Mouse (Mus musculus): ENCODE results near the gene Chid1. TPM values are rescaled to one million over a fixed set of nuclear protein-coding genes. Genes with fewer than 3 reads are reported as not detected.

The Chid1 gene
- total and polyA plus RNA-seq, 2 experiments from 2014 or later: 17.7 to 23.5 TPM

- Histone ChIP-seq H3K4me1 (ENCODE audit: control insufficient read depth, insufficient read depth) (peaks cover under 1% of the 10 kb centered on the region; the same call in 1 of the 2 replicates), H3K27ac (ENCODE audit: low read depth) (no peak overlapping the region), H3K9me3 (replicated peaks; ENCODE audit: control insufficient read depth, low read length) (no peaks in the 10 kb centered on the region), H3K4me3 (ENCODE audit: low read depth, low read length) (no peak overlapping the region), H3K27me3 (ENCODE audit: control insufficient read depth, insufficient read depth, low read length) (no peaks in the 10 kb centered on the region), H3K36me3 (replicated peaks; ENCODE audit: control insufficient read depth, insufficient read depth, low read length) (peaks cover 38% of the 10 kb centered on the region), H3K4me2 (ENCODE audit: low read depth, low read length) (no peak overlapping the region), H3K9ac (replicated peaks; ENCODE audit: low read depth, low read length) (no peak overlapping the region)
- TF ChIP-seq EP300 (IDR thresholded peaks at IDR 0.05; ENCODE audit: low read depth): no peak
- TF ChIP-seq CTCF (IDR thresholded peaks at IDR 0.05; ENCODE audit: low read depth): peak; percentile 95
- DNase-seq (ENCODE audit: low spot score): peak; percentile 76
- 57% methylated on average over 6 of the region's 6 CpGs for WGBS
- ATAC-seq (ENCODE audit: insufficient read depth, low read depth): peak; percentile 88
Measured at GRCm38 (mm10) chr7:141524760-141525579, 14.7 kb downstream of the Chid1 start.

DNA sequence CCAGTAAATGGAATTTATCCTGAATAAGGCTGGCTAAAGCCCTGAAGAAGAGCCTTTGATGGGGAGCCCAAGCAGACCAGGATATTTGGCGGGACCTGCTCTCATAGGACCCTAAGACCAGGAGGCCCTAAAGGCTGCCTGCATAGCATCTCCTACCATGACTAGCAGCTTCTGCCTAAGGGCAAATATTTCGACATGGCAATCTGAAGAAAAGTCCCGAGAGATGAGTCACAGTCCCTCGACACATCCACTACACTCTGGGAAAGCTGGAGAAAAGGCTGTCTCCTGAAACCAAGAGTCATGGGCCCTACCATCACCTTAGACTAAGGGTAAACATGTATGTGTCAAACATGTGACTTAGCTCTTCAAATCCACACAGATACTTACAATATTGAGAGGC, 15.4 kb downstream of the Chid1 start:
- no peak overlapping the region for H3K27ac ChIP-seq (ENCODE audit: low read depth)
- no peak for DNase-seq (ENCODE audit: low spot score)
- H3K9ac ChIP-seq (replicated peaks; ENCODE audit: low read depth, low read length): no peak overlapping the region
- no peaks in the 10 kb centered on the region for H3K9me3 ChIP-seq (replicated peaks; ENCODE audit: control insufficient read depth, low read length)
- H3K4me3 ChIP-seq (ENCODE audit: low read depth, low read length): no peak overlapping the region
- no peak for ATAC-seq (ENCODE audit: insufficient read depth, low read depth)
- TF ChIP-seq EP300 (IDR thresholded peaks at IDR 0.05; ENCODE audit: low read depth) (no peak), CTCF (IDR thresholded peaks at IDR 0.05; ENCODE audit: low read depth) (no peak)
- peaks cover 8% of the 10 kb centered on the region for H3K4me1 ChIP-seq (ENCODE audit: control insufficient read depth, insufficient read depth)
- H3K36me3 ChIP-seq (replicated peaks; ENCODE audit: control insufficient read depth, insufficient read depth, low read length): peaks cover 31% of the 10 kb centered on the region
- 88% methylated on average over 4 of the region's 4 CpGs for WGBS
- no peak overlapping the region for H3K4me2 ChIP-seq (ENCODE audit: low read depth, low read length)
- no peaks in the 10 kb centered on the region for H3K27me3 ChIP-seq (ENCODE audit: control insufficient read depth, insufficient read depth, low read length)

DNA sequence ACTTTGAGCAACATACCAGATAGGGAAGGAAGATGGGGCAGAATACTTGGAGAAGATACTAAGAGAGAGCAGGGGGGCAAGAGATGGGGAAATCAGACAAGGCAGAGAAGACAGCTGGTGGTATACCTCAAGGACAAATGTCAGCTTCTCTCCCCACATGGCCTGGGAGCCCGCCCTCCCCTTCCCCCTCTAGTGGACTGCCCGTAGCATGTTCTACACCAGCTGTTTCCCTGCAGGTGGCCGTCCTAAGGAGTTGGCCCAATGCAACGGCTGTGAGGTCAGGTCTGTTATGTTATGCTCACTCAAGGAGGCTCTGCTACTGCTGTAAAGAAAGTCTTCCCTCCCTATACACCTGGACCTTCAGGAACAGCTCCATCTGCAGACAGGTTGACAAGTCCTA, 16.6 kb downstream of the Chid1 start:
- H3K36me3 ChIP-seq (replicated peaks; ENCODE audit: control insufficient read depth, insufficient read depth, low read length): peaks cover 19% of the 10 kb centered on the region
- WGBS: 34% methylated on average over 4 of the region's 4 CpGs
- no peaks in the 10 kb centered on the region for H3K9me3 ChIP-seq (replicated peaks; ENCODE audit: control insufficient read depth, low read length)
- H3K9ac ChIP-seq (replicated peaks; ENCODE audit: low read depth, low read length): no peak overlapping the region
- TF ChIP-seq EP300 (IDR thresholded peaks at IDR 0.05; ENCODE audit: low read depth) (no peak), CTCF (IDR thresholded peaks at IDR 0.05; ENCODE audit: low read depth) (no peak; the same call in 1 of the 2 replicates)
- peaks cover 17% of the 10 kb centered on the region for H3K4me1 ChIP-seq (ENCODE audit: control insufficient read depth, insufficient read depth)
- H3K4me2 ChIP-seq (ENCODE audit: low read depth, low read length): no peak overlapping the region
- no peaks in the 10 kb centered on the region for H3K27me3 ChIP-seq (ENCODE audit: control insufficient read depth, insufficient read depth, low read length)
- DNase-seq (ENCODE audit: low spot score): no peak
- ATAC-seq (ENCODE audit: insufficient read depth, low read depth): no peak
- no peak overlapping the region for H3K27ac ChIP-seq (ENCODE audit: low read depth)
- H3K4me3 ChIP-seq (ENCODE audit: low read depth, low read length): no peak overlapping the region

DNA sequence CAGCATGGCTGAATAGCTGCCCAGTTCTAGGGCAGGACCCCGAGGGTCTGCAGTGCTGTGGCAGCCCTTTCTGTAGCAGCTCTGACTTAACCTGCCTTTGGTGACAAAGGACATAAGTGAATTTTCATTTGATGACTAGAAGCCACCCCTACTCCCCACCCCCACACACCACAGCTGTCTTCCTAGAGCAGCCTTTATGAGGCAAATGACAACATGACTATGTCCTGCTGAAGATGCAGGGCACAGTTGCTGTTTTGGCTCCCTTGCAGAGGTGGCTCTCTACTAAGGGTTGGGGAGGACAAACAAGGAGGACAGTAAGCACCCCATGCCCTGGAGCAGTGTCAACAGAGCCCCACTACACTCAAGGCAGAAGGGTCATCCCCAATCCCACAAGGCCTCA, 19.9 kb downstream of the Chid1 start:
- no peak for DNase-seq (ENCODE audit: low spot score)
- no peaks in the 10 kb centered on the region for H3K27me3 ChIP-seq (ENCODE audit: control insufficient read depth, insufficient read depth, low read length)

GRCm38 (mm10) chr7:141518926-141519325, 20.7 kb downstream of the Chid1 start:
- TF ChIP-seq CTCF (IDR thresholded peaks at IDR 0.05; ENCODE audit: low read depth) (no peak), EP300 (IDR thresholded peaks at IDR 0.05; ENCODE audit: low read depth) (peak; percentile 78)
- WGBS: 30% methylated on average over 3 of the region's 3 CpGs
- DNase-seq (ENCODE audit: low spot score) (peak; percentile 80), ATAC-seq (ENCODE audit: insufficient read depth, low read depth) (peak; percentile 92)
- Histone ChIP-seq H3K9me3 (replicated peaks; ENCODE audit: control insufficient read depth, low read length) (no peaks in the 10 kb centered on the region), H3K4me2 (ENCODE audit: low read depth, low read length) (no peak overlapping the region), H3K4me1 (ENCODE audit: control insufficient read depth, insufficient read depth) (peaks cover 17% of the 10 kb centered on the region), H3K9ac (replicated peaks; ENCODE audit: low read depth, low read length) (no peak overlapping the region), H3K4me3 (ENCODE audit: low read depth, low read length) (no peak overlapping the region), H3K27ac (ENCODE audit: low read depth) (peak overlapping the region; percentile 85), H3K36me3 (replicated peaks; ENCODE audit: control insufficient read depth, insufficient read depth, low read length) (0 out of 2 replicates have a peak, but pooled peaks cover 4% of the 10 kb centered on the region), H3K27me3 (ENCODE audit: control insufficient read depth, insufficient read depth, low read length) (no peaks in the 10 kb centered on the region)

More for the DNA sequence above, 19.9 kb downstream of the Chid1 start:
- Histone ChIP-seq H3K4me3 (ENCODE audit: low read depth, low read length) (no peak overlapping the region), H3K27ac (ENCODE audit: low read depth) (peak overlapping the region; percentile 85), H3K36me3 (replicated peaks; ENCODE audit: control insufficient read depth, insufficient read depth, low read length) (0 out of 2 replicates have a peak, but pooled peaks cover 4% of the 10 kb centered on the region), H3K9me3 (replicated peaks; ENCODE audit: control insufficient read depth, low read length) (no peaks in the 10 kb centered on the region), H3K4me1 (ENCODE audit: control insufficient read depth, insufficient read depth) (peaks cover 17% of the 10 kb centered on the region), H3K4me2 (ENCODE audit: low read depth, low read length) (no peak overlapping the region), H3K9ac (replicated peaks; ENCODE audit: low read depth, low read length) (no peak overlapping the region)
- TF ChIP-seq EP300 (IDR thresholded peaks at IDR 0.05; ENCODE audit: low read depth) (no peak), CTCF (IDR thresholded peaks at IDR 0.05; ENCODE audit: low read depth) (no peak)
- ATAC-seq (ENCODE audit: insufficient read depth, low read depth): no peak
- 30% methylated on average over 1 of the region's 1 CpGs for WGBS
